Mouse (Mus musculus) liver, embryonic 16.5 days (tissue): ENCODE measurements at regions not wholly inside any gene's neighbourhood (a gene's known extent, or its start where the extent isn't known, plus 50 kb on each side); places are given as distances from the start of the nearest gene placed in this dataset.

Experiments used
- ATAC-seq: fragments of 200-750 bp; cut with Nextera tagmentation; 2 replicates; pipeline ENCODE4 v1.8.0; 2017; ENCODE audit warnings: low read depth, mild to moderate bottlenecking, moderate number of reproducible peaks, moderate library complexity
- H3K27ac ChIP-seq: fragments of 300-500 bp; sonication (generic); 2 replicates; pipeline ENCODE4 v1.5.1; 2014; ENCODE audit warnings: mild to moderate bottlenecking, low read length
- H3K27me3 ChIP-seq: fragments of 300-500 bp; sonication (generic); 2 replicates; pipeline ENCODE4 v1.6.1; 2014; ENCODE audit warnings: low read depth, low read length, mixed read lengths; ENCODE audit not compliant: control insufficient read depth, insufficient read depth
- H3K36me3 ChIP-seq: fragments of 300-500 bp; sonication (generic); 2 replicates; pipeline ENCODE4 v1.6.1; 2014; ENCODE audit warnings: mild to moderate bottlenecking; ENCODE audit not compliant: control insufficient read depth, insufficient read depth
- H3K4me1 ChIP-seq: fragments of 300-500 bp; sonication (generic); 2 replicates; pipeline ENCODE4 v1.6.1; 2014; ENCODE audit warnings: low read depth, low read length, mixed read lengths; ENCODE audit not compliant: control insufficient read depth
- H3K4me2 ChIP-seq: fragments of 300-500 bp; sonication (generic); 2 replicates; pipeline ENCODE4 v1.6.1; 2014; ENCODE audit warnings: low read depth, low read length, mixed read lengths
- H3K4me3 ChIP-seq: fragments of 300-500 bp; sonication (generic); 2 replicates; pipeline ENCODE4 v1.5.1; 2014; ENCODE audit warnings: low read depth, mild to moderate bottlenecking, low read length
- H3K9ac ChIP-seq: fragments of 300-500 bp; sonication (generic); 2 replicates; pipeline ENCODE4 v1.6.1; 2014; ENCODE audit warnings: low read depth, low read length
- H3K9me3 ChIP-seq: fragments of 300-500 bp; sonication (generic); replicated peaks from 2 replicates; pipeline ENCODE4 v1.6.1; 2016; ENCODE audit warnings: low read length; ENCODE audit not compliant: control insufficient read depth
- WGBS: fragments of 180-500 bp; shearing (Covaris S2); extraction: QIAGEN DNeasy Blood & Tissue Kit; methylation state at CpG from one replicate; pipeline ENCODE4 v1.1.7; 2014; ENCODE audit not compliant: insufficient replicate concordance; 5-methylcytosine and 5-hydroxymethylcytosine counted together

GRCm38 (mm10) chr8:92070704-92071103, 268.8 kb upstream of the Irx3 start:
- Histone ChIP-seq H3K4me2 (no peak overlapping the region), H3K36me3 (no peaks in the 10 kb centered on the region), H3K9me3 (no peaks in the 10 kb centered on the region), H3K4me1 (no peaks in the 10 kb centered on the region), H3K9ac (no peak overlapping the region), H3K4me3 (no peak overlapping the region), H3K27me3 (peaks cover 16% of the 10 kb centered on the region), H3K27ac (no peak overlapping the region)
- ATAC-seq = no peak
- 37% methylated on average over 8 of the region's 8 CpGs for WGBS

DNA sequence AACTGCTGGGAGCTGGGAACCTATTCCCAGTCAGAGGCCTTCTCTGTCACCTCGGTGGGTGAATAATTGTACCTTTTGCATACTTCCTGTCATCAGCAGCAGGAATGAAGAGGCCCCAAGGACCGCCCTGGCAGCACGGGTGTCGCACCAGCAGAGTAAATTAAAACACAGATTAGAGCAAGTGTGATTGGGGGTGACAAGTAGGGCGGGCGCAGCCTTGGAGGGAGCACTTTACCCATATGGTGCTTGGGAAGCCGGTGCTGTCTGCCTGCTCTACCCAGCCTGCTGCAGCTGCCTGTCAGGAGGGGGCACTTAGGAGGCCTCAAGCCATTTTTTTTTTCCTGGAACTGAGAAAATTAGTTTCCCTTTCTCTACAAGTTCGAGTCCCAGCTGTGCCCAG, 264.6 kb upstream of the Irx3 start:
- no peaks in the 10 kb centered on the region for H3K36me3 ChIP-seq
- 25% methylated on average over 8 of the region's 8 CpGs for WGBS
- H3K27ac ChIP-seq = no peak overlapping the region
- H3K9me3 ChIP-seq = no peaks in the 10 kb centered on the region
- H3K27me3 ChIP-seq = peaks cover 11% of the 10 kb centered on the region
- no peak overlapping the region for H3K9ac ChIP-seq
- H3K4me1 ChIP-seq = no peaks in the 10 kb centered on the region
- no peak for ATAC-seq
- H3K4me2 ChIP-seq = no peak overlapping the region
- no peak overlapping the region for H3K4me3 ChIP-seq

DNA sequence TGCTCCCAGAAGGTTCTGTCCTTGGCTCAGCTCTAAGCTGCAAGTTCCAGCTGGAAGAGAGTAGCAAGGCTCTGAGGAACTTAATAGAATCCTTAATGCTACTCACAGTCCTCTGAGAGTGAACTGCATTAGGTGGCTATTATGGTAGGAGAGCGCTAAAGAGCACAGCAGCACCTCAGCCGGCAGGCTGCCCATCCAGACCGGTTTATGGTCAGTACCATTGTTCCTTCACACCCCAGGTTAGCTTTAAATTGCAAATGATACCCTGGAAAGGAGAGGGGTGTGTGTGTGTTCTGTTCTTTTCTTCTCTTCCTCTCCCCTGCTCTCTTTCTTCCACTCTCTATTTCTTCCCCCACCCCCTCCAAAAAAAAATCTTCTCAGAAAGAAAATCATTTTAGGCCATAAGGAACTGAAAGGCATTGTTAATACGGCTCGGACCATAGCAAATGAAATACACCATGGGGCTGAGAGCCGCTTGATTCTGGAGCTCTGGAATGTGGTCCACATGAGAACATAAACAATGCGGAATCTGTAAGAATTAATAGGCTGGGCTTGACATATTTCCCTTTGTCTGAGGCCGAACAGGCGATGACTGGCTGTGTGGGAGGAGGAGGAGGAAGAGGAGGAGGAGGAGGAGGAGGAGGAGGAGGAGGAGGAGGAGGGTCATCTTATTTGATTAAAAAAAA, 263.8 kb upstream of the Irx3 start:
- Histone ChIP-seq H3K36me3 (no peaks in the 10 kb centered on the region), H3K27me3 (peaks cover 11% of the 10 kb centered on the region), H3K9me3 (no peaks in the 10 kb centered on the region), H3K9ac (no peak overlapping the region), H3K4me3 (no peak overlapping the region), H3K4me2 (no peak overlapping the region), H3K27ac (no peak overlapping the region), H3K4me1 (no peaks in the 10 kb centered on the region)
- WGBS = 21% methylated on average over 8 of the region's 9 CpGs
- ATAC-seq = no peak

- 21% methylated on average over 4 of the region's 4 CpGs for WGBS
- H3K27me3 ChIP-seq = peaks cover 6% of the 10 kb centered on the region
- H3K9ac ChIP-seq = no peak overlapping the region
- no peak overlapping the region for H3K27ac ChIP-seq
- no peaks in the 10 kb centered on the region for H3K9me3 ChIP-seq
- H3K36me3 ChIP-seq = no peaks in the 10 kb centered on the region
- no peak for ATAC-seq
- H3K4me3 ChIP-seq = no peak overlapping the region
- H3K4me1 ChIP-seq = no peaks in the 10 kb centered on the region
- H3K4me2 ChIP-seq = no peak overlapping the region
Measured at GRCm38 (mm10) chr8:92064971-92065370, 263.1 kb upstream of the Irx3 start.

GRCm38 (mm10) chr8:92064175-92064821, 262.4 kb upstream of the Irx3 start:
- no peak overlapping the region for H3K4me2 ChIP-seq
- H3K4me1 ChIP-seq = no peaks in the 10 kb centered on the region
- no peak for ATAC-seq
- H3K9ac ChIP-seq = no peak overlapping the region
- peaks cover 6% of the 10 kb centered on the region for H3K27me3 ChIP-seq
- H3K4me3 ChIP-seq = no peak overlapping the region
- H3K36me3 ChIP-seq = no peaks in the 10 kb centered on the region
- H3K27ac ChIP-seq = no peak overlapping the region
- H3K9me3 ChIP-seq = no peaks in the 10 kb centered on the region
- WGBS = 14% methylated on average over 9 of the region's 9 CpGs

- no peaks in the 10 kb centered on the region for H3K36me3 ChIP-seq
- no peak overlapping the region for H3K27ac ChIP-seq
- H3K4me3 ChIP-seq = no peak overlapping the region
- no peak overlapping the region for H3K4me2 ChIP-seq
- no peaks in the 10 kb centered on the region for H3K4me1 ChIP-seq
- no peaks in the 10 kb centered on the region for H3K9me3 ChIP-seq
- 32% methylated on average over 4 of the region's 4 CpGs for WGBS
- peaks cover 6% of the 10 kb centered on the region for H3K27me3 ChIP-seq
- ATAC-seq = no peak
- no peak overlapping the region for H3K9ac ChIP-seq
Measured at GRCm38 (mm10) chr8:92063333-92063732, 261.5 kb upstream of the Irx3 start.

DNA sequence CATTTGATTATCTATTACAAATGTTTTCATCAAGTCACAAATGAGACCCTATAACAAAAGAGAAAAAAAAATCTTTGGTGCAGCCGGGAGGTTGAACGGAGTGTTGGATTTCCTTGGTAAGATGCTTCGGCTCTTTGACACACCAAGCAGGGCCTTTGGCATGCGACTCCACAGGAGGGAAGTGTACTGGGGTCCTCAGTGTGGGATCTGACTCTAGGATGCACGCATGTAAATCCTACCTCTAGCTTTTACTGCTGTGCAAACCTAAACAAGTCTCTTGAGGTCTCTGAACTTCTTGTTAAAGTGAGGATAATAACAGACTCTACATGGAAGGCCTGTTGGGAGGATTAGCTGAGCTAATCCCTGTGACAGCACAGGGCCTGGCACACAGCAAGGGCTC, 257.6 kb upstream of the Irx3 start:
- no peaks in the 10 kb centered on the region for H3K4me1 ChIP-seq
- ATAC-seq = no peak
- 75% methylated on average over 5 of the region's 5 CpGs for WGBS
- H3K27me3 ChIP-seq = no peaks in the 10 kb centered on the region; the same call in 1 of the 2 replicates
- H3K9me3 ChIP-seq = no peaks in the 10 kb centered on the region
- no peak overlapping the region for H3K4me3 ChIP-seq
- H3K36me3 ChIP-seq = no peaks in the 10 kb centered on the region
- H3K9ac ChIP-seq = no peak overlapping the region
- no peak overlapping the region for H3K27ac ChIP-seq
- H3K4me2 ChIP-seq = no peak overlapping the region

DNA sequence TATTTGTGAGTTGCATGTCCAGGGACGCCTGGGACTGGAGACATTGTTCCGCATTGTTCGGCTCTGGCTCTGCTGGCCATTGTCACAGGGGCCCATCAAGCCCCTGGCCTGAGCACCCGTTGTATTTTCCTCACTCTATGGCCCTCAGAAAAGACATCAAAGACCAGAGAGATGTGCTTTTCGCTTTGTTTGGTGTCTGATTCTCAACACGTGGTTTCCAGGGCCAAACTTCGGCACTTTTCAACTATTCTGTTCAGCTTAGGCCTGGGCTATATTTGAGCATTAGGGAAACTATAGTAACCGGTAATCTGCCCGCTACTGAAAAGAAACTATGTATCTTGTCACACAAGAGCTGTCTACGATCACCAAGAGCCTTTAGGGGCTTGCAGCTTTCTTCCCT, 257.1 kb upstream of the Irx3 start:
- WGBS = 61% methylated on average over 10 of the region's 10 CpGs
- no peak overlapping the region for H3K4me3 ChIP-seq
- H3K27me3 ChIP-seq = no peaks in the 10 kb centered on the region; the same call in 1 of the 2 replicates
- no peaks in the 10 kb centered on the region for H3K36me3 ChIP-seq
- no peak for ATAC-seq
- H3K4me1 ChIP-seq = no peaks in the 10 kb centered on the region
- H3K4me2 ChIP-seq = no peak overlapping the region
- H3K9me3 ChIP-seq = no peaks in the 10 kb centered on the region
- H3K9ac ChIP-seq = no peak overlapping the region
- H3K27ac ChIP-seq = no peak overlapping the region

- H3K4me3 ChIP-seq = no peak overlapping the region
- no peaks in the 10 kb centered on the region for H3K27me3 ChIP-seq
- ATAC-seq = no peak
- H3K4me1 ChIP-seq = no peaks in the 10 kb centered on the region
- H3K4me2 ChIP-seq = no peak overlapping the region
- H3K9ac ChIP-seq = no peak overlapping the region
- H3K36me3 ChIP-seq = no peaks in the 10 kb centered on the region
- WGBS = 64% methylated on average over 8 of the region's 8 CpGs
- H3K27ac ChIP-seq = no peak overlapping the region
- H3K9me3 ChIP-seq = no peaks in the 10 kb centered on the region
Measured at GRCm38 (mm10) chr8:92057857-92058256, 256.0 kb upstream of the Irx3 start.
